11 mouse cellular contexts compared by ENCODE assay signal in genomic region chr2:92391116-92391515, GRCm38 (mm10). TPM values are rescaled to one million over a fixed set of nuclear protein-coding genes. Genes with fewer than 3 reads are reported as not detected.
DNase-seq lines count a peak whose midpoint lies in the region; ATAC-seq and TF ChIP-seq lines count a peak whose summit lies in the region.
"Had no signal": no experiment of that assay in that cellular context is flagged by ENCODE, and none has a peak within 500 bp of the region (broad histone marks: within the 10 kb centered on the region; RNA-seq: fewer than 3 reads in every experiment).

No protein-coding gene starts in this region.

- H3K4me2 ChIP-seq in forebrain, embryonic 11.5 days (ENCODE audit: low read depth, low read length, severe bottlenecking): no peak overlapping the region; the same call in 1 of the 2 replicates
- H3K4me2 ChIP-seq in midbrain, postnatal 0 days (ENCODE audit: low read depth, low read length, poor library complexity, severe bottlenecking): no peak overlapping the region; the same call in 1 of the 2 replicates
- H3K4me2 ChIP-seq in hindbrain, embryonic 14.5 days (replicated peaks): peak overlapping the region; percentile 59
- H3K4me2 ChIP-seq in heart, embryonic 12.5 days: no peak overlapping the region
- H3K4me2 ChIP-seq: liver, embryonic 15.5 days had no signal

- TF ChIP-seq CTCF in midbrain, postnatal 0 days (IDR thresholded peaks at IDR 0.05): no peak

- H3K36me3 ChIP-seq in forebrain, embryonic 10.5 days (replicated peaks): peaks cover 27% of the 10 kb centered on the region
- peaks cover 8% of the 10 kb centered on the region; the same call in 1 of the 2 replicates for H3K36me3 ChIP-seq in forebrain, embryonic 11.5 days (ENCODE audit: control insufficient read depth, insufficient read depth, low read length)
- H3K36me3 ChIP-seq in midbrain, embryonic 10.5 days: peaks cover 20% of the 10 kb centered on the region
- H3K36me3 ChIP-seq in midbrain, postnatal 0 days (ENCODE audit: insufficient read depth, low read length): peaks cover 16% of the 10 kb centered on the region
- H3K36me3 ChIP-seq in hindbrain, embryonic 14.5 days (replicated peaks; ENCODE audit: control insufficient read depth, insufficient read depth): peaks cover 14% of the 10 kb centered on the region
- H3K36me3 ChIP-seq in heart, embryonic 12.5 days: peaks cover 5% of the 10 kb centered on the region; the same call in 1 of the 2 replicates
- H3K36me3 ChIP-seq: liver, embryonic 15.5 days had no signal

- 85% methylated on average over 8 of the region's 8 CpGs for WGBS in forebrain, embryonic 10.5 days
- 90% methylated on average over 8 of the region's 8 CpGs for WGBS in forebrain, embryonic 11.5 days
- WGBS in midbrain, embryonic 10.5 days: 89% methylated on average over 8 of the region's 8 CpGs
- WGBS in midbrain, postnatal 0 days: 85% methylated on average over 8 of the region's 8 CpGs
- WGBS in hindbrain, embryonic 14.5 days: 87% methylated on average over 8 of the region's 8 CpGs
- WGBS in heart, embryonic 12.5 days: 79% methylated on average over 8 of the region's 8 CpGs

- H3K9ac ChIP-seq in forebrain, embryonic 11.5 days (ENCODE audit: low read length): no peak overlapping the region
- H3K9ac ChIP-seq in midbrain, postnatal 0 days (replicated peaks; ENCODE audit: low read length, poor library complexity, severe bottlenecking): no peak overlapping the region
- no peak overlapping the region for H3K9ac ChIP-seq in hindbrain, embryonic 14.5 days
- no peak overlapping the region for H3K9ac ChIP-seq in heart, embryonic 12.5 days
- H3K9ac ChIP-seq: liver, embryonic 15.5 days had no signal

- intact Hi-C loops in gastrocnemius, postnatal 36 days (cut with DNase I): no loop called here

- peaks cover 14% of the 10 kb centered on the region for H3K27me3 ChIP-seq in forebrain, embryonic 10.5 days (ENCODE audit: poor library complexity, severe bottlenecking)
- no peaks in the 10 kb centered on the region for H3K27me3 ChIP-seq in forebrain, embryonic 11.5 days (ENCODE audit: control insufficient read depth, insufficient read depth, low read length)
- H3K27me3 ChIP-seq in midbrain, embryonic 10.5 days (ENCODE audit: low read depth, poor library complexity, severe bottlenecking): peaks cover 25% of the 10 kb centered on the region
- no peaks in the 10 kb centered on the region for H3K27me3 ChIP-seq in midbrain, postnatal 0 days (ENCODE audit: insufficient read depth, low read length)
- no peaks in the 10 kb centered on the region for H3K27me3 ChIP-seq in hindbrain, embryonic 14.5 days (ENCODE audit: control insufficient read depth, insufficient read depth, low read length)
- peaks cover 75% of the 10 kb centered on the region for H3K27me3 ChIP-seq in heart, embryonic 12.5 days (replicated peaks)

- peak overlapping the region; percentile 89 for H3K27ac ChIP-seq in forebrain, embryonic 10.5 days
- no peak overlapping the region for H3K27ac ChIP-seq in forebrain, embryonic 11.5 days (ENCODE audit: low read depth, low read length)
- H3K27ac ChIP-seq in midbrain, embryonic 10.5 days (replicated peaks): peak overlapping the region; percentile 93
- no peak overlapping the region for H3K27ac ChIP-seq in midbrain, postnatal 0 days (ENCODE audit: low read depth, low read length)
- H3K27ac ChIP-seq in hindbrain, embryonic 14.5 days: peak overlapping the region; percentile 88
- H3K27ac ChIP-seq in heart, embryonic 12.5 days (ENCODE audit: poor library complexity, severe bottlenecking): no peak overlapping the region
- H3K27ac ChIP-seq: liver, embryonic 15.5 days had no signal

- no peak for DNase-seq in forebrain, embryonic 10.5 days (ENCODE audit: extremely low spot score, low spot score)
- DNase-seq in forebrain, embryonic 11.5 days (ENCODE audit: low spot score): no peak
- no peak for DNase-seq in midbrain, embryonic 10.5 days (ENCODE audit: low spot score)
- no peak for DNase-seq in midbrain, postnatal 0 days (ENCODE audit: low spot score)
- no peak for DNase-seq in hindbrain, embryonic 14.5 days (ENCODE audit: low spot score)
- peak; percentile 60 for DNase-seq in right cerebral cortex, postnatal 25 days
- DNase-seq in gastrocnemius, postnatal 36 days: no peak

- no peak for ATAC-seq in forebrain, embryonic 11.5 days (replicated peaks; ENCODE audit: low FRiP score)
- ATAC-seq in midbrain, postnatal 0 days (ENCODE audit: low FRiP score): no peak
- no peak for ATAC-seq in hindbrain, embryonic 14.5 days (ENCODE audit: low FRiP score)
- no peak for ATAC-seq in heart, embryonic 12.5 days (ENCODE audit: insufficient number of reproducible peaks, low FRiP score)
- ATAC-seq: Patski had no signal

- peak overlapping the region; percentile 90 for H3K4me3 ChIP-seq in forebrain, embryonic 10.5 days
- H3K4me3 ChIP-seq in forebrain, embryonic 11.5 days (ENCODE audit: low read depth, low read length): no peak overlapping the region
- peak overlapping the region; percentile 66 for H3K4me3 ChIP-seq in midbrain, embryonic 10.5 days
- no peak overlapping the region for H3K4me3 ChIP-seq in midbrain, postnatal 0 days (ENCODE audit: low read depth, low read length)
- no peak overlapping the region for H3K4me3 ChIP-seq in hindbrain, embryonic 14.5 days (replicated peaks; ENCODE audit: low read length)
- no peak overlapping the region for H3K4me3 ChIP-seq in heart, embryonic 12.5 days

- H3K9me3 ChIP-seq in forebrain, embryonic 10.5 days: no peaks in the 10 kb centered on the region
- H3K9me3 ChIP-seq in forebrain, embryonic 11.5 days (ENCODE audit: control insufficient read depth, low read length): no peaks in the 10 kb centered on the region
- no peaks in the 10 kb centered on the region for H3K9me3 ChIP-seq in midbrain, embryonic 10.5 days (replicated peaks)
- no peaks in the 10 kb centered on the region for H3K9me3 ChIP-seq in midbrain, postnatal 0 days (ENCODE audit: low read length)
- H3K9me3 ChIP-seq in hindbrain, embryonic 14.5 days (ENCODE audit: control insufficient read depth, low read length): no peaks in the 10 kb centered on the region
- no peaks in the 10 kb centered on the region for H3K9me3 ChIP-seq in heart, embryonic 12.5 days (replicated peaks)
- H3K9me3 ChIP-seq: liver, embryonic 15.5 days had no signal

- H3K4me1 ChIP-seq in forebrain, embryonic 10.5 days: peaks cover 68% of the 10 kb centered on the region
- H3K4me1 ChIP-seq in forebrain, embryonic 11.5 days (replicated peaks; ENCODE audit: control insufficient read depth, insufficient read depth, low read length): peaks cover 30% of the 10 kb centered on the region
- H3K4me1 ChIP-seq in midbrain, embryonic 10.5 days: peaks cover 73% of the 10 kb centered on the region
- peaks cover 16% of the 10 kb centered on the region for H3K4me1 ChIP-seq in midbrain, postnatal 0 days (ENCODE audit: insufficient read depth, low read length)
- H3K4me1 ChIP-seq in hindbrain, embryonic 14.5 days (replicated peaks; ENCODE audit: control insufficient read depth, insufficient read depth, low read length): peaks cover 53% of the 10 kb centered on the region
- peaks cover 25% of the 10 kb centered on the region for H3K4me1 ChIP-seq in heart, embryonic 12.5 days (replicated peaks)

RNA-seq across cellular contexts. Expression of gene 1700029I15Rik, which starts 8.8 kb away (rescaled TPM):
- 3.9 and 4.4 TPM in 2 replicates for polyA plus RNA-seq in forebrain, embryonic 10.5 days (2016; fragmentation: Nextera tagmentation; extraction: Ambion mirVana)
- polyA plus RNA-seq in forebrain, embryonic 11.5 days (2014; fragmentation: Nextera tagmentation; extraction: Ambion mirVana): 2.3 and 3.6 TPM in 2 replicates
- 4.1 and 5.2 TPM in 2 replicates for polyA plus RNA-seq in midbrain, embryonic 10.5 days (2016; fragmentation: Nextera tagmentation; extraction: Ambion mirVana)
- 0.76 and 8.6 TPM in 2 replicates for total RNA-seq in midbrain, postnatal 0 days (2014; rRNA removed)
- 3.1 and 4.7 TPM in 2 replicates for polyA plus RNA-seq in midbrain, postnatal 0 days (2015; fragmentation: Nextera tagmentation; extraction: Ambion mirVana)
- polyA plus RNA-seq in hindbrain, embryonic 14.5 days (2014; fragmentation: Nextera tagmentation; extraction: Ambion mirVana): 2.9 and 4.2 TPM in 2 replicates
- under 1 TPM; 0.81 to 0.99 TPM for total RNA-seq in gastrocnemius, postnatal 36 days (2021)
- polyA plus RNA-seq in heart, embryonic 12.5 days (2016; fragmentation: Nextera tagmentation; extraction: Ambion mirVana): 1.2 and 1.7 TPM in 2 replicates

RNA-seq across cellular contexts. Expression of gene Mapk8ip1, which starts 9.9 kb away (rescaled TPM):
- 47.0 and 48.1 TPM in 2 replicates for polyA plus RNA-seq in forebrain, embryonic 10.5 days (2016; fragmentation: Nextera tagmentation; extraction: Ambion mirVana)
- 35.9 and 41.4 TPM in 2 replicates for polyA plus RNA-seq in forebrain, embryonic 11.5 days (2014; fragmentation: Nextera tagmentation; extraction: Ambion mirVana)
- polyA plus RNA-seq in midbrain, embryonic 10.5 days (2016; fragmentation: Nextera tagmentation; extraction: Ambion mirVana): 58.3 and 70.5 TPM in 2 replicates
- total RNA-seq in midbrain, postnatal 0 days (2014; rRNA removed): 286 and 357 TPM in 2 replicates
- polyA plus RNA-seq in midbrain, postnatal 0 days (2015; fragmentation: Nextera tagmentation; extraction: Ambion mirVana): 176 and 178 TPM in 2 replicates
- 68.8 and 74.5 TPM in 2 replicates for polyA plus RNA-seq in hindbrain, embryonic 14.5 days (2014; fragmentation: Nextera tagmentation; extraction: Ambion mirVana)
- total RNA-seq in gastrocnemius, postnatal 36 days (2021): 1 to 10 TPM; 6.9 to 7.2 TPM
- 6.8 and 7.9 TPM in 2 replicates for polyA plus RNA-seq in heart, embryonic 12.5 days (2016; fragmentation: Nextera tagmentation; extraction: Ambion mirVana)
- total RNA-seq: monocyte, adult 5-6 weeks had no signal

RNA-seq across cellular contexts. Expression of gene Large2, which starts 16.4 kb away (rescaled TPM):
- 31.9 and 33.5 TPM in 2 replicates for polyA plus RNA-seq in forebrain, embryonic 10.5 days (2016; fragmentation: Nextera tagmentation; extraction: Ambion mirVana)
- 16.1 and 16.4 TPM in 2 replicates for polyA plus RNA-seq in forebrain, embryonic 11.5 days (2014; fragmentation: Nextera tagmentation; extraction: Ambion mirVana)
- polyA plus RNA-seq in midbrain, embryonic 10.5 days (2016; fragmentation: Nextera tagmentation; extraction: Ambion mirVana): 16.2 and 25.6 TPM in 2 replicates
- 1.4 TPM in 2 replicates for total RNA-seq in midbrain, postnatal 0 days (2014; rRNA removed)
- polyA plus RNA-seq in midbrain, postnatal 0 days (2015; fragmentation: Nextera tagmentation; extraction: Ambion mirVana): 1.5 and 1.6 TPM in 2 replicates
- 2.0 and 2.4 TPM in 2 replicates for polyA plus RNA-seq in hindbrain, embryonic 14.5 days (2014; fragmentation: Nextera tagmentation; extraction: Ambion mirVana)
- under 1 TPM; 0.52 to 0.84 TPM for total RNA-seq in gastrocnemius, postnatal 36 days (2021)
- polyA plus RNA-seq in heart, embryonic 12.5 days (2016; fragmentation: Nextera tagmentation; extraction: Ambion mirVana): 1.2 and 1.8 TPM in 2 replicates
- total RNA-seq: monocyte, adult 5-6 weeks had no signal

RNA-seq across cellular contexts. Expression of gene Pex16, which starts 16.6 kb away (rescaled TPM):
- polyA plus RNA-seq in forebrain, embryonic 10.5 days (2016; fragmentation: Nextera tagmentation; extraction: Ambion mirVana): 23.8 and 24.6 TPM in 2 replicates
- polyA plus RNA-seq in forebrain, embryonic 11.5 days (2014; fragmentation: Nextera tagmentation; extraction: Ambion mirVana): 18.2 and 22.9 TPM in 2 replicates
- polyA plus RNA-seq in midbrain, embryonic 10.5 days (2016; fragmentation: Nextera tagmentation; extraction: Ambion mirVana): 26.1 and 27.1 TPM in 2 replicates
- 23.6 and 31.8 TPM in 2 replicates for total RNA-seq in midbrain, postnatal 0 days (2014; rRNA removed)
- polyA plus RNA-seq in midbrain, postnatal 0 days (2015; fragmentation: Nextera tagmentation; extraction: Ambion mirVana): 43.4 and 51.5 TPM in 2 replicates
- 32.7 TPM in 2 replicates for polyA plus RNA-seq in hindbrain, embryonic 14.5 days (2014; fragmentation: Nextera tagmentation; extraction: Ambion mirVana)
- total RNA-seq in gastrocnemius, postnatal 36 days (2021): 10 to 100 TPM; 14.1 to 23.0 TPM
- 14.1 and 16.0 TPM in 2 replicates for polyA plus RNA-seq in heart, embryonic 12.5 days (2016; fragmentation: Nextera tagmentation; extraction: Ambion mirVana)

RNA-seq across cellular contexts. Expression of gene Cry2, which starts 42.7 kb away (rescaled TPM):
- 25.5 and 27.3 TPM in 2 replicates for polyA plus RNA-seq in forebrain, embryonic 10.5 days (2016; fragmentation: Nextera tagmentation; extraction: Ambion mirVana)
- 24.0 and 25.5 TPM in 2 replicates for polyA plus RNA-seq in forebrain, embryonic 11.5 days (2014; fragmentation: Nextera tagmentation; extraction: Ambion mirVana)
- polyA plus RNA-seq in midbrain, embryonic 10.5 days (2016; fragmentation: Nextera tagmentation; extraction: Ambion mirVana): 32.8 and 36.2 TPM in 2 replicates
- total RNA-seq in midbrain, postnatal 0 days (2014; rRNA removed): 41.9 and 48.4 TPM in 2 replicates
- 50.6 and 55.2 TPM in 2 replicates for polyA plus RNA-seq in midbrain, postnatal 0 days (2015; fragmentation: Nextera tagmentation; extraction: Ambion mirVana)
- 34.6 and 35.5 TPM in 2 replicates for polyA plus RNA-seq in hindbrain, embryonic 14.5 days (2014; fragmentation: Nextera tagmentation; extraction: Ambion mirVana)
- total RNA-seq in gastrocnemius, postnatal 36 days (2021): 10 to 100 TPM; 16.9 to 21.9 TPM
- polyA plus RNA-seq in heart, embryonic 12.5 days (2016; fragmentation: Nextera tagmentation; extraction: Ambion mirVana): 28.0 and 30.1 TPM in 2 replicates

Comparison
In these comparisons a context has a peak if more than half of its experiments do, and no peak if none do; other contexts are left out.
1. H3K27ac ChIP-seq: peak in forebrain, embryonic 10.5 days (single experiment), midbrain, embryonic 10.5 days (single experiment) and hindbrain, embryonic 14.5 days (single experiment); none in forebrain, embryonic 11.5 days (single experiment), midbrain, postnatal 0 days (single experiment) and heart, embryonic 12.5 days (single experiment).
2. H3K4me3 ChIP-seq: peak in forebrain, embryonic 10.5 days (single experiment) and midbrain, embryonic 10.5 days (single experiment); none in forebrain, embryonic 11.5 days (single experiment), midbrain, postnatal 0 days (single experiment), hindbrain, embryonic 14.5 days (single experiment) and heart, embryonic 12.5 days (single experiment).